Mouse (Mus musculus) myocyte (in vitro differentiated cells): ENCODE measurements at regions not wholly inside any gene's neighbourhood (a gene's known extent, or its start where the extent isn't known, plus 50 kb on each side); places are given as distances from the start of the nearest gene placed in this dataset.

Experiments
- CEBPB ChIP-seq: IDR thresholded peaks from 2 replicates; pipeline ENCODE4 v1.6.1; 2011; ENCODE audit warnings: mild to moderate bottlenecking, moderate library complexity; ENCODE audit not compliant: poor library complexity, insufficient read depth, severe bottlenecking
- E2F4 ChIP-seq: IDR thresholded peaks from one replicate; pipeline ENCODE4 v1.6.1; 2011; ENCODE audit warnings: mild to moderate bottlenecking, control low read depth, moderate library complexity; ENCODE audit not compliant: insufficient read depth
- MAX ChIP-seq: IDR thresholded peaks from one replicate; pipeline ENCODE4 v1.6.1; 2011; ENCODE audit warnings: low read depth, mild to moderate bottlenecking, control low read depth
- MYOG ChIP-seq, 3 experiments: IDR thresholded peaks; one replicate each; pipeline ENCODE4 v1.6.1; 2011; ENCODE audit warnings: control low read depth in 2 of 3, low read depth in 2 of 3, mild to moderate bottlenecking in 2 of 3; ENCODE audit not compliant: insufficient read length in 2 of 3, control insufficient read depth in 1 of 3, insufficient read depth in 1 of 3
- POLR2A ChIP-seq: IDR thresholded peaks from one replicate; pipeline ENCODE4 v1.6.1; 2011; ENCODE audit warnings: low read depth, mild to moderate bottlenecking, control low read depth, moderate library complexity; ENCODE audit not compliant: insufficient read length
- USF1 ChIP-seq: IDR thresholded peaks from one replicate; pipeline ENCODE4 v1.6.1; 2011; ENCODE audit warnings: low read depth, mild to moderate bottlenecking, control low read depth, moderate library complexity

- TF ChIP-seq MAX (no peak), E2F4 (no peak), POLR2A (no peak), USF1 (no peak), CEBPB (no peak), MYOG (IDR thresholded peaks at IDR 0.05; ENCODE audit: control insufficient read depth in 1 of 3, insufficient read depth in 1 of 3, insufficient read length in 2 of 3, low read depth in 2 of 3) (no peak)
These were observed 163.9 kb downstream of the Cog6 start for GRCm38 (mm10) chr3:52853126-52853525.
